Mouse (Mus musculus) liver, postnatal 0 days (tissue): ENCODE measurements around the gene Herpud2. TPM values are rescaled to one million over a fixed set of nuclear protein-coding genes. Genes with fewer than 3 reads are reported as not detected.

Source experiments
- ATAC-seq: fragments of 200-750 bp; cut with Nextera tagmentation; 2 replicates; pipeline ENCODE4 v1.8.0; 2017; ENCODE audit warnings: mild to moderate bottlenecking, moderate library complexity
- DNase-seq: peaks from one replicate; pipeline ENCODE4 v3.0.0-alpha.2; 2016
- H3K27ac ChIP-seq: fragments of 300-500 bp; sonication (generic); 2 replicates; pipeline ENCODE4 v1.5.1; 2014; ENCODE audit warnings: antibody characterized with exemption, moderate library complexity, mild to moderate bottlenecking, low read depth
- H3K27me3 ChIP-seq: fragments of 300-500 bp; sonication (generic); 2 replicates; pipeline ENCODE4 v1.6.1; 2014; ENCODE audit warnings: low read length, control low read depth, mixed read lengths; ENCODE audit not compliant: insufficient read depth
- H3K36me3 ChIP-seq: fragments of 300-500 bp; sonication (generic); replicated peaks from 2 replicates; pipeline ENCODE4 v1.6.1; 2014; ENCODE audit warnings: mild to moderate bottlenecking, control low read depth, low read length, moderate library complexity, mixed read lengths; ENCODE audit not compliant: insufficient read depth
- H3K4me1 ChIP-seq: fragments of 300-500 bp; sonication (generic); 2 replicates; pipeline ENCODE4 v1.6.1; 2014; ENCODE audit warnings: antibody characterized with exemption, mild to moderate bottlenecking, control low read depth; ENCODE audit not compliant: insufficient read depth
- H3K4me2 ChIP-seq: fragments of 300-500 bp; sonication (generic); 2 replicates; pipeline ENCODE4 v1.6.1; 2014; ENCODE audit warnings: low read depth, mild to moderate bottlenecking, low read length, moderate library complexity, mixed read lengths
- H3K4me3 ChIP-seq: fragments of 300-500 bp; sonication (generic); 2 replicates; pipeline ENCODE4 v1.5.1; 2014; ENCODE audit warnings: low read depth, low read length
- H3K9ac ChIP-seq: fragments of 300-500 bp; sonication (generic); replicated peaks from 2 replicates; pipeline ENCODE4 v1.6.1; 2014; ENCODE audit warnings: mild to moderate bottlenecking, moderate library complexity
- H3K9me3 ChIP-seq: fragments of 300-500 bp; sonication (generic); 2 replicates; pipeline ENCODE4 v1.6.1; 2016; ENCODE audit warnings: mild to moderate bottlenecking, control low read depth, low read length, mixed read lengths
- CTCF ChIP-seq: sonication (generic); IDR thresholded peaks from 2 replicates; pipeline ENCODE4 v1.5.1; 2016; ENCODE audit warnings: antibody characterized with exemption, low read depth
- EP300 ChIP-seq: IDR thresholded peaks from 2 replicates; pipeline ENCODE4 v1.6.1; 2016; ENCODE audit warnings: antibody characterized with exemption, low read depth, mild to moderate bottlenecking
- WGBS: fragments of 180-500 bp; shearing (Covaris S2); extraction: QIAGEN DNeasy Blood & Tissue Kit; methylation state at CpG from one replicate; pipeline ENCODE4 v1.1.7; 2014; ENCODE audit not compliant: insufficient replicate concordance; 5-methylcytosine and 5-hydroxymethylcytosine counted together
- polyA plus RNA-seq: library from polyadenylated mRNA; unstranded; fragments of >200 nt; fragmentation: Nextera tagmentation; extraction: Ambion mirVana; gene quantifications from 2 replicates; pipeline ENCODE4 v1.2.1, GENCODE M21; 2015

Gene Herpud2
- polyA plus RNA-seq, 1 experiment from 2014 or later, result 12.7 TPM

DNA sequence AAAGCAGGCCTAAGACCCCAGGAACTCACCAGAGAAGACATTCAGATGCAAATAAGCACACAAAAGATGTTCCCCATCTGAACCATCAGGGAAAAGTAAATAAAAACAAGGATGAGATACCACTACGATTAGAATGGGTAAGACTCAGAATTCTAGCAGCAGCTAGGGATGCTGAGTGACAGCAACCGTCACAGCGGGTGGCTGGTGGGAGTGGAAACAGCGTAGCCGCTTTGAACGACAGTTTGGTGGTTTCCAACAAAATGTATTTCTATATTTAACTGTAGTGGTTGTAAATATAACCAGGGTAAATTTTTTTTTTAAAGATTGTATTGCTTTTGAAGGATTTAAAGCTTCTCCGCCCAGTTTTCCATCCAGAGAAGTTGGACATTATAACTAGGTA, 34.2 kb upstream of the Herpud2 start:
- H3K4me1 ChIP-seq, result no peaks in the 10 kb centered on the region
- 45% methylated on average over 7 of the region's 7 CpGs for WGBS
- H3K9me3 ChIP-seq, result no peaks in the 10 kb centered on the region
- H3K4me3 ChIP-seq, result no peak overlapping the region
- TF ChIP-seq CTCF, result no peak
- no peak for TF ChIP-seq EP300
- ATAC-seq (no peak), DNase-seq (no peak)
- H3K27me3 ChIP-seq, result no peaks in the 10 kb centered on the region
- H3K27ac ChIP-seq, result no peak overlapping the region
- no peak overlapping the region for H3K9ac ChIP-seq
- no peaks in the 10 kb centered on the region for H3K36me3 ChIP-seq
- H3K4me2 ChIP-seq, result no peak overlapping the region

DNA sequence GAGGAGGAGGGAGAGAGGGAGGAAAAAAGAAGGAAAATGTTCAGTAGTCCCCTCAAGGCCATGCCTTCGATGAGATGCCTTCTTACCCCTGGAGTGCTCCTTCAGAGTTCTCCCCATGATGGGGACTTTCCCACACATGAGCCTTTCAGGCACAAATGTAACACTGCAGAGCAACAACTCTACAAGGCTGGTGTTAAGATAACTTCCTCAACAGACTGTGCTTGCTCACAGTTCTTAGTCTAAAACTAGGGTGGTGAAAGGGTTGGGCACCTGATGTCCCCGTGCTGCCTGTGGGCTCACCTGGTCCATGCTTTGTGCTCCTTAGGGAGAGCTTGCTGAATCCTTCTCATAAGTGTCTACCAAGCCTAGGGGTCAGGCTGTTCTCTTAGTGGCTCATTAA, 33.0 kb upstream of the Herpud2 start:
- Histone ChIP-seq H3K9me3 (no peaks in the 10 kb centered on the region), H3K4me2 (no peak overlapping the region), H3K36me3 (no peaks in the 10 kb centered on the region), H3K9ac (no peak overlapping the region), H3K4me1 (no peaks in the 10 kb centered on the region), H3K4me3 (no peak overlapping the region), H3K27me3 (no peaks in the 10 kb centered on the region), H3K27ac (no peak overlapping the region)
- no peak for DNase-seq
- no peak for ATAC-seq
- TF ChIP-seq EP300 (no peak), CTCF (no peak)
- WGBS, result 85% methylated on average over 2 of the region's 2 CpGs

DNA sequence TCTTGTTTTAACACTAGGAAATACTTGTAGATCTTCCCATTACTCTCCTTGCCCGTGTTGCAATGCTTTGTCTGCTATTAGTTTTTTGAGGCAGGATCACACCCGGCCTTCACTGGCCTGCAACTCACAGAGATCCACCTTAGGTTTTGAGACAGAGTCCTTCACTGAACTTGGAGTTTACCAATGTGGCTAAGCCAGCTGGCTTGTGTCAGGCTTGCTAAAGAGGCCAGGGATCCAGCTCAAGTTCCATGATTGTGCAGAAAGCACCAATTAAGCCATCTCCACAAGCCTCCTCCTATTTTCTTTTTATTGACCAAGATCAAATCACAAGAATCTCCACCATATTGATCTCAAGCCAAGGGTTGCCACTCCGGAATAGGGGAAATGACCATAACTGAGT, 26.4 kb upstream of the Herpud2 start:
- H3K36me3 ChIP-seq, result no peaks in the 10 kb centered on the region
- no peak overlapping the region for H3K27ac ChIP-seq
- no peaks in the 10 kb centered on the region for H3K27me3 ChIP-seq
- H3K4me2 ChIP-seq, result no peak overlapping the region
- H3K4me1 ChIP-seq, result peaks cover 12% of the 10 kb centered on the region
- TF ChIP-seq CTCF, result no peak
- TF ChIP-seq EP300, result no peak
- DNase-seq, result no peak
- WGBS, result 79% methylated on average over 3 of the region's 3 CpGs
- no peak for ATAC-seq
- no peak overlapping the region for H3K9ac ChIP-seq
- no peaks in the 10 kb centered on the region for H3K9me3 ChIP-seq
- no peak overlapping the region for H3K4me3 ChIP-seq

DNA sequence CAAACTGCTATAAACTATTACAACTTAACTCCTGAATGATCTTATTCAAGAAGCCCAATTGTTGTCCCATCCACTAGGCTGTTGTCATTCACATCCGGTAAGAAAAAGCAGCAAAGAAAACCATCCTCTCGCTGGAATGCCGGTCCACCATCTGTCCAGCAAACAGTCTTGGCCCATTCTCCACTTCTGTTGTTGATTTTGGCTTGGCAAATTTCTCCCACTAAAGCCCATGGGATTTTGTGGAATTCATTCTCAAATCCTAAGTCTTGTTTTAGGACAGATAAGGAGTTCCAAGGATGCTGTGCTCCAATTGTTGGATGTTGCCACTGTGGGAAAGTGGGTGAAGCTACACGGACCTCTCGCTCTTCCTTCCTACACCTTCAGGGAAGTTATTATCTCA, 25.6 kb upstream of the Herpud2 start:
- no peak overlapping the region for H3K9ac ChIP-seq
- no peak overlapping the region for H3K4me2 ChIP-seq
- no peaks in the 10 kb centered on the region for H3K9me3 ChIP-seq
- 89% methylated on average over 5 of the region's 5 CpGs for WGBS
- no peak overlapping the region for H3K27ac ChIP-seq
- ATAC-seq, result no peak
- TF ChIP-seq EP300 (no peak), CTCF (no peak)
- peaks cover 17% of the 10 kb centered on the region for H3K4me1 ChIP-seq
- no peaks in the 10 kb centered on the region for H3K27me3 ChIP-seq
- DNase-seq, result no peak
- no peak overlapping the region for H3K4me3 ChIP-seq
- no peaks in the 10 kb centered on the region for H3K36me3 ChIP-seq

DNA sequence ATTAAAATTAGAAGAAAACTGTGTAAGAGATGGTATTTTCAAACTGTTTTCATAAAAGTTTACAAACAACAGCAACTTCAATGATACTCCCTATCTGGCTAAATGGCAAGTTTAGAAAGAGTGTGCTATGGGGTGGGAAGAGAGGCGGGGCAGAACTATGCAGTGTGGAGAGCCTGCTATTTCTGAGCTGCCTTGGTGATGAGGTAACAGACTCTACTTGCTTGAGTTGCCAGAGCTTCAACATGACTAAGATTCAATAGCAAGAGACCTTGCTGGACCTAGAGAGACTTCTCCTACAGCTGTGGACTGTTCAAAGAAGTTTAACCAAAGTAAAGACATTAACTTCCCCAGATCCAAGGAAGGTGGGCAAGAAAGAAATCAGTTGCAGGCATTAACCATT, 24.9 kb upstream of the Herpud2 start:
- Histone ChIP-seq H3K27me3 (no peaks in the 10 kb centered on the region), H3K27ac (peak overlapping the region; percentile 22; the same call in 1 of the 2 replicates), H3K9ac (no peak overlapping the region), H3K4me2 (no peak overlapping the region), H3K4me3 (no peak overlapping the region), H3K36me3 (no peaks in the 10 kb centered on the region), H3K9me3 (no peaks in the 10 kb centered on the region), H3K4me1 (peaks cover 17% of the 10 kb centered on the region)
- 76% methylated on average over 1 of the region's 1 CpGs for WGBS
- no peak for ATAC-seq
- TF ChIP-seq EP300 (no peak), CTCF (no peak)
- DNase-seq, result no peak

DNA sequence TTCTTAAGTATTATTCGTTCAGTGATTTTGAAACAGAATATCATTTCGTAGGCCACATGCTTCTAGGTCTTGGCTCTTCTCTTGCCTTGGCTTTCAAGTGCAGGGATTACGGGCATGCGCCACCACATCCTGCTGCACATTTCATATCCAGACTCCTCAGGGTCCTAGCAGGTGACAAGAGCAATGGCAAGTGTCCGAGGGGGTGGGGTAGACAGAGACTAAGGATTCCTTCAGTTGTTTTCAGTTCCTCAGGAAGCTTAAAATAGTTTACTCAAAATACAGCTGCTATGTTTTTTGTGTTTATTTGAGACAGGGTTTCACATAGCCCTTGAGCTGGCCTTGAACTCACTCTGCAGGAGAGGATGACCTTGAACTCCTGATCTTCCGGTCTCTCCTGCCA, 24.4 kb upstream of the Herpud2 start:
- 70% methylated on average over 6 of the region's 6 CpGs for WGBS
- peaks cover 17% of the 10 kb centered on the region for H3K4me1 ChIP-seq
- H3K4me2 ChIP-seq, result no peak overlapping the region
- no peak for DNase-seq
- no peaks in the 10 kb centered on the region for H3K9me3 ChIP-seq
- no peak for TF ChIP-seq CTCF
- no peak for TF ChIP-seq EP300
- no peaks in the 10 kb centered on the region for H3K36me3 ChIP-seq
- peak overlapping the region; percentile 30 for H3K27ac ChIP-seq
- H3K4me3 ChIP-seq, result no peak overlapping the region
- H3K27me3 ChIP-seq, result no peaks in the 10 kb centered on the region
- ATAC-seq, result no peak
- no peak overlapping the region for H3K9ac ChIP-seq

DNA sequence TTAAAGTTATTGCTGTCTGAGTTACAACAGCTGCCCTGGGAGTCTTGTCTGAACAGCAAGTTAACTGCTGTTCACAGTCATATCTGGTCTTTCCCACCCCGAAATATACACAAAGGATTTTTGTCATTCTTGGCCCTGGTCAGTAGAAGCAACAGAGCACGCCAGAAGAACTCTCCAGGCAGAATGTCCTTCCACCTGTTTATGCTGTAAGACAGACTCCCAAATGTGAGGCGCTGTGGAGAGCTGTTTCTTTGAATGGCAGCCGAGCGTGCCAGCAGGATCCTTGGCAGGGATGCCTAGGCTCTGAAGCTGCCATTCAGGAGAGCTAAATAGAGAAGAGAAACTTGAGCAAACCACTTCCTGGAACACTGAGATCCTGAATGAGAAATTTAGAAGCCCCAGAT, 23.4 kb upstream of the Herpud2 start:
- no peak overlapping the region for H3K4me3 ChIP-seq
- no peaks in the 10 kb centered on the region for H3K9me3 ChIP-seq
- H3K4me1 ChIP-seq, result peaks cover 17% of the 10 kb centered on the region
- no peak for TF ChIP-seq CTCF
- TF ChIP-seq EP300, result no peak
- no peak overlapping the region for H3K9ac ChIP-seq
- no peaks in the 10 kb centered on the region for H3K27me3 ChIP-seq
- DNase-seq (no peak), ATAC-seq (no peak)
- no peak overlapping the region for H3K4me2 ChIP-seq
- H3K27ac ChIP-seq, result peak overlapping the region; percentile 19; the same call in 1 of the 2 replicates
- H3K36me3 ChIP-seq, result no peaks in the 10 kb centered on the region
- 63% methylated on average over 5 of the region's 5 CpGs for WGBS
